Mouse (Mus musculus) erythroblast, embryonic 14.5 days (primary cell): Measurements from ENCODE around the gene Car10. TPM values are rescaled to one million over a fixed set of nuclear protein-coding genes. Genes with fewer than 3 reads are reported as not detected.

ENCODE experiments used
- H3K27me3 ChIP-seq: 2 replicates; pipeline ENCODE4 v1.6.1; 2012; ENCODE audit warnings: inconsistent platforms; ENCODE audit not compliant: control insufficient read depth
- H3K36me3 ChIP-seq: 2 replicates; pipeline ENCODE4 v1.6.1; 2012; ENCODE audit warnings: mild to moderate bottlenecking, inconsistent platforms; ENCODE audit not compliant: control insufficient read depth
- H3K4me1 ChIP-seq: 2 replicates; pipeline ENCODE4 v1.6.1; 2012; ENCODE audit warnings: inconsistent platforms; ENCODE audit not compliant: control insufficient read depth
- H3K4me3 ChIP-seq: replicated peaks from 2 replicates; pipeline ENCODE3; 2012; ENCODE audit warnings: moderate library complexity, mild to moderate bottlenecking, inconsistent platforms
- H3K9me3 ChIP-seq: 2 replicates; pipeline ENCODE4 v1.6.1; 2012; ENCODE audit warnings: low read length, inconsistent platforms, mixed read lengths; ENCODE audit not compliant: control insufficient read depth
- GATA1 ChIP-seq: IDR thresholded peaks from 2 replicates; pipeline ENCODE4 v1.6.1; 2012; ENCODE audit warnings: low read length, inconsistent platforms, mixed read lengths
- TAL1 ChIP-seq: IDR thresholded peaks from 3 replicates; pipeline ENCODE4 v1.6.1; 2012; ENCODE audit warnings: low read length, inconsistent platforms, mixed read lengths
- polyA plus RNA-seq: library from polyadenylated mRNA; stranded (reverse); fragments of >175 nt; gene quantifications from 2 replicates; pipeline ENCODE4 v1.2.3, GENCODE M21; 2012

Gene Car10
- polyA plus RNA-seq, 1 experiment, result not detected

DNA sequence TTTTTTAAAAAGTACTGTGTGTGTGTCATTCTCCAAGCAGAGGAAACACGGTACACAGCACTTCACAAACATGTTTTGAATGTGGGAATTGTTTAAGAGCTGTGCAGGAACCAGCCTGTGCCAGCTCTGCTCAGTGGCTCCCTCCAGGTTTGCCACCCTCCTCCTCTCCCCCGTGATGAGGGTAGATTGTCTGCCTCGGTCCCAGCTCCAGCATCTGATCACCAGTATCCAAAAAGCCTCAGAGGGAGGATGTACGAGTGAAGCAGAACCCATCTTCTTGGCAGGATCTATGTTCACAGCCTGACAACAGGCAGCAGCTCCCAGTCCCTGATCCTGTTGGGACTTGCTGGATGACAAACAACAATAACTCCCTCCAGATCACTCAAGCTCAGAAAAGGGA, 500.3 kb downstream of the Car10 start:
- no peaks in the 10 kb centered on the region for H3K27me3 ChIP-seq
- peaks cover 6% of the 10 kb centered on the region; the same call in 1 of the 2 replicates for H3K9me3 ChIP-seq
- H3K4me3 ChIP-seq, result no peak overlapping the region
- H3K4me1 ChIP-seq, result no peaks in the 10 kb centered on the region
- TF ChIP-seq GATA1 (no peak), TAL1 (no peak)
- no peaks in the 10 kb centered on the region for H3K36me3 ChIP-seq

DNA sequence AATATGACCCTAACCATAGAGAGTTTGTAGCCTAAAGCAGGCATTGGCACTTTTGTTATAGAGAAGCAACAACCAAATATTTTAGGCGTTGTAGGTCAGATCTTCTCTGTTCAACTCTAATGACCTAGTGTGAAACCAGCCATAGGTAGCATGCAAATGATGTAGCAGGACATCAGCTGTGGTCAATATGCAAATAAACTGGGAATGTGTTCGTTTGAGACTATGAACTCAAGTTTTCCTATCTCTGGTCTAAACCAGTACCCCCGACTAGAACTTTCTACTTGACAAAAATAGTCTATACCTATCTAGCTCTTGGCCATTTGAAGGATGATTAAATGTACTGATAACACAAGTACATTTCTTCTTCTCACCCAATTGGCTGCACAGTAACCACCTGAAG, 501.9 kb downstream of the Car10 start:
- Histone ChIP-seq H3K27me3 (no peaks in the 10 kb centered on the region), H3K9me3 (peaks cover 3% of the 10 kb centered on the region; the same call in 1 of the 2 replicates), H3K36me3 (no peaks in the 10 kb centered on the region), H3K4me1 (no peaks in the 10 kb centered on the region), H3K4me3 (no peak overlapping the region)
- TF ChIP-seq TAL1 (no peak), GATA1 (no peak)

DNA sequence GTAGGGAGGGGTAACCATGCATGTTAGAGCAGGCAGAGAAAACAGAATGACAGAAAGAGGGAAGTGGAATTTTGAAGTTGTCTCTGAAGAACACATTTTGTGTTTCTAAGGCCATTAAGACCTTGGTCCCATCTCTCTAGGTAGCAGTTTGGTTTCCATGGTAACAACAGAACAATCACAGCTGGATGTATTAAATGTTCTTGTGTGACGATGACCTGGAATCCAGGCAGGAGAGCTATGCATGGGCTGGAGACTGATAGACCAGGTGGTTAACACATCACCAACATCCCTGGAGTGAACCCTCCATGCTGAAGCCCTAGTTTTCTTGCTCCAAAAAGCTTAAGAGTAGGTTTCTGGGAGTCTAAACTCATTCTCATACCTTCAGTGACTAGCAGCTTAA, 505.7 kb downstream of the Car10 start:
- Histone ChIP-seq H3K9me3 (peaks cover 6% of the 10 kb centered on the region; the same call in 1 of the 2 replicates), H3K4me1 (no peaks in the 10 kb centered on the region), H3K4me3 (no peak overlapping the region), H3K27me3 (no peaks in the 10 kb centered on the region), H3K36me3 (no peaks in the 10 kb centered on the region)
- TF ChIP-seq GATA1 (no peak), TAL1 (no peak)

DNA sequence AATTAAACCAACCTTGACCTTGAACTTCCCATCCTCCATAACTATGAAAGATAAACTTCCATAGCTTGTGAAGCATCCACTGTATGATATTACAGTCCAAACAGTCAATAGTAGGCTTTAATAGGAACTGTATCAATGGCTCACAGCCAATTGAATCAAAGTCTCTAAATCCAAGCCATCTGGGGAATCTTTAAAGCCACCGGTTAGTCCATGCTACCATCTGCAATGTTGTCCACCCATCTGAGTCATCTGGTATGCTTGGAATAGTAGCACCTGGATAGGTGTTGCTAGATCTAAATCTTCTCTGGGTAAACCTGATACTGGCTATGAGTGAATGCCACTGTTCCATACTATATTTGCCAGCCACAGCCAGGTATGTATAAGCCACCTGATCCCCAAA, 509.3 kb downstream of the Car10 start:
- no peaks in the 10 kb centered on the region for H3K27me3 ChIP-seq
- no peaks in the 10 kb centered on the region for H3K4me1 ChIP-seq
- peaks cover 14% of the 10 kb centered on the region for H3K9me3 ChIP-seq
- no peaks in the 10 kb centered on the region for H3K36me3 ChIP-seq
- TF ChIP-seq TAL1 (no peak), GATA1 (no peak)
- H3K4me3 ChIP-seq, result no peak overlapping the region

DNA sequence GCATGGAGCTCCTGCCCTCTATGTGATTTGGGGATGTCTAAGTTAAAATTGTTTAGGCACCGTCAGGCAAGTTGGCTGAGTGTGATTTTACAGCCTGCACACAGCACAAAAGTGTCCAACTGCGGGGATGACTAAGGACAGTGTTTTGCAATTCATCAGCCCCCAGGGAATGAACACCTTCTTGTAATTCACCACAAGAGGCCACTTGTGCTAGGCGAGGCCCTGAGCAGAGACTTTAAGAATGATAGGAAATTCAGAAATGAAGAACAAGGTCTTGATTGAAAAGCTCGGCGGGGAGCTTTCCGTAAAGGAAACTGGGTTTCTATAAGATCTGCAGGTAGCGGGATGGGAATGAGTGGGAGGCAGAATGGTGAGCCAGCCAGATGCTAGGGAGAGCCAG, 510.9 kb downstream of the Car10 start:
- Histone ChIP-seq H3K36me3 (no peaks in the 10 kb centered on the region), H3K9me3 (peaks cover 12% of the 10 kb centered on the region), H3K4me1 (no peaks in the 10 kb centered on the region), H3K27me3 (no peaks in the 10 kb centered on the region), H3K4me3 (no peak overlapping the region)
- TF ChIP-seq GATA1 (no peak), TAL1 (no peak)

DNA sequence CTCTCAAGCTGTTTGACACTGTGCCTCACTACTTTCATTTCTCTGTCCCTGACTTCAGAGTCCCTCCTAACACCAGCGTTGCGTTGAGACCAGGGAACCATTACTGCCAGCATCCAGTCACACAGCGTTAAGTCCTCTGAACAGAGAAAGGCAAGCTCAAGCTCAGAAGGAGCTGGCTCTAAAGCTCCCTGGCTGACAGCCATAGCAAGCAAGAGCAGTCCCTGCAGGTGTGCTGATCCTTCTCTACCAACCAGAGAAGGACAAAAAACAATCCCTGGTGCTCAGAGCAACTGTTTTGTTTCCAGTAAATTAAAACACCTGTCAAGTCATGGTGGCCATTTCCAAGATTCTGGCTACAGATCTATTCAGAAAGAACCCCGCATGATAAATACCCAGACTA, 514.2 kb downstream of the Car10 start:
- TF ChIP-seq TAL1 (no peak), GATA1 (no peak)
- no peaks in the 10 kb centered on the region for H3K4me1 ChIP-seq
- H3K4me3 ChIP-seq, result no peak overlapping the region
- no peaks in the 10 kb centered on the region for H3K36me3 ChIP-seq
- peaks cover 12% of the 10 kb centered on the region for H3K9me3 ChIP-seq
- no peaks in the 10 kb centered on the region for H3K27me3 ChIP-seq

DNA sequence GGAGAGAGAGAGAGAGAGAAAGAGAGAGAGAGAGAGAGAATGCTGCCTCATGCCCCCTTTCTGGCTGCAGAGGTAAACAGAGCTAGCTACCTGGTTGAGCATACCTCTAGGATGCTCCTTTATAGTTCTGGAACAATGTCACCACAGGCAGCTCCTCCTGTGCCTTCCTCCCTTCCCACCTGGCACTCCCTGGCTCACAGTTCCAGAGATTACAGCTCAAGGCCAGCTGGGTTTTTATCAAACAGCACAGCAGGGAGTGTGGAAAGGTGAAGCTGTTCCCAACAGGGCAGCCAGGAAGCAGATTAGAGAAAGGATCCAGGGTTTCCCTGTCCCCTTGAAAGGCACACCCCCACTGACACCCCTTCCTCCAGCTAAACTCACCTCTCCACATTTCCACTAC, 517.0 kb downstream of the Car10 start:
- Histone ChIP-seq H3K4me3 (no peak overlapping the region), H3K4me1 (no peaks in the 10 kb centered on the region), H3K27me3 (no peaks in the 10 kb centered on the region), H3K9me3 (peaks cover 4% of the 10 kb centered on the region; the same call in 1 of the 2 replicates), H3K36me3 (no peaks in the 10 kb centered on the region)
- TF ChIP-seq GATA1, result no peak
- no peak for TF ChIP-seq TAL1

DNA sequence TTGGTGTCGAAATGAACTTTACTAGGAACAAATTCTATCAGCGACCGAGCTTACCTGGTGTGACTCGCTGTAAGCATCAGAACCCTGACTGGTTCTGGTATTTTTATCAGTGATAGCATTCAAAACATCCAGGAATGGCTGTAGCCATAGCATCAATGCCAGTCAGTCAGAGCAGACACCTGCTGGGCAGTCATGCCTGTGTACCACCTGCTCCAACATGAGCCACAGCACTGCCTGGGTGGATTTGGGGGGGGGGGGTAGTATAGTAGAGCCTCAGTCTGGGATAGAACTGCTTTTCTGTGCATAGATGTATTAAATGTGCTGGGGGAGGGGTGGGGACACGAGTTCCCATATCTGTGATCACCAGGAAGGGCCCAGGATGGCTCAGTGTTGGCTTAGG, 525.8 kb downstream of the Car10 start:
- H3K4me3 ChIP-seq, result no peak overlapping the region
- no peaks in the 10 kb centered on the region for H3K36me3 ChIP-seq
- H3K27me3 ChIP-seq, result no peaks in the 10 kb centered on the region
- TF ChIP-seq TAL1 (no peak), GATA1 (no peak)
- no peaks in the 10 kb centered on the region for H3K4me1 ChIP-seq
- no peaks in the 10 kb centered on the region for H3K9me3 ChIP-seq

DNA sequence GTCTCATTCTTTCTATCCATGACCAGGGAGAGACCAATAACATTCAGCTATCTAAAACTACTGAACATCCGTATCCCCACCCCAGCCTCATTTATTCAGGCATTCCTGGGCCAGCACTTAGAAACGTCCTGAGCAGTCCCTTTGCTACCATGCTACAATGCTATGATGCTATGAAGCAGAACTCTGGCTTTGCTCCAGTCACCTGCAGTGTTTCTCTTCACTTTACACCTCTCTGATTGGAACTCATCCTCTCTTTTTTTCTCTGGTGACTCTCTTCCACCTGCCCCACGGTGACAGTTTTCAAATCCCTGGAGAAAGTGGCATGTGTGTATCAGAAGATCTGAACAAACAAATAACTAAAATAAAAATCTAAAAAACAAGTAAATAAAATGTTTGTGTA, 541.6 kb downstream of the Car10 start:
- no peaks in the 10 kb centered on the region for H3K4me1 ChIP-seq
- TF ChIP-seq GATA1, result no peak
- TF ChIP-seq TAL1, result no peak
- no peaks in the 10 kb centered on the region; the same call in 1 of the 2 replicates for H3K9me3 ChIP-seq
- no peaks in the 10 kb centered on the region for H3K27me3 ChIP-seq
- no peak overlapping the region for H3K4me3 ChIP-seq
- H3K36me3 ChIP-seq, result no peaks in the 10 kb centered on the region

DNA sequence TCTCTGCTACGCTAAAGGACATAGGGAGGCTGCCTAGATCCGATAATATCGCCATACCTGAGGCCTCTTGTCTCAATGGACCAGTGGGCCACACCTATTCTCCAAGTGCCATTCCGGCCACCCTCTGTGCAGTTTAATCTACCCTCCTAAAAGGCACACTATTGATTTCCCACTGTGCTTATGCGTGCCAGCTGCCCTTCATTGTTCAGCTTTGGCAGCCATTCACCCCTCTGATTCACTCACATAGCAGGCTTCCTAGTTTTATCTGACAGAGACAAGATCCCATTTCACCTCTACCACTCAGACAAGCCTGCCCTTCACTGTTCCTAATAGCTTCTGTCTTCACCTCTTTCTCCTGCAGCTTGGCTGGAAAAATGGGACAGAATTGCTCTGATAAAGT, 543.1 kb downstream of the Car10 start:
- TF ChIP-seq TAL1 (no peak), GATA1 (no peak)
- Histone ChIP-seq H3K36me3 (no peaks in the 10 kb centered on the region), H3K4me1 (no peaks in the 10 kb centered on the region), H3K27me3 (no peaks in the 10 kb centered on the region), H3K9me3 (no peaks in the 10 kb centered on the region; the same call in 1 of the 2 replicates), H3K4me3 (no peak overlapping the region)
